Mouse (Mus musculus) bone marrow macrophage, adult 2 months (primary cell): ENCODE measurements around the gene Ube2q1.

Experiments
- CTCF ChIP-seq: IDR thresholded peaks from 2 replicates; pipeline ENCODE4 v1.5.1; 2012; ENCODE audit warnings: low read depth, mild to moderate bottlenecking, low read length, moderate library complexity
- POLR2A ChIP-seq: IDR thresholded peaks from 2 replicates; pipeline ENCODE4 v1.6.1; 2012; ENCODE audit warnings: mild to moderate bottlenecking, low read depth, low read length, borderline replicate concordance

DNA sequence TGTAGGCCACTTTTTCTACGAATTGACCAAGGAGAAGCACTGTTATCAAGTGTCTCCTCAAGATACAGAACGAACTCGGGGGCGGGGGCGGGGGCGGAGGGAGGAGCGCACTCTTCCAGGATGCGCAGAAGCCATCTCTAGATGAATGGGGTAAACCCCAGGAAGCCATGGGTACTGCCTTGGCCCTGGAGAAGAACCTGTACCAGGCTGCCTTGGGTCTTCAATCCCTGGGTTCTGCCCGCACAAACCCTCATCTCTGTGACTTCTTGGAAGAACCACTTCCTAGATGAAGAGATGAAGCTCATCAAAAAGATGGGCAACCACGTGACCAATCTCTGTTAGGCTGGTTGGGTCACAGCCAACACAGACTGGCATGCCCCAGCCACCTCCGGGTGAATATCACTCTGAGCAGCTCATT lies 47.7 kb downstream of the Ube2q1 start:
- TF ChIP-seq CTCF (no peak), POLR2A (no peak)
